Mouse (Mus musculus) heart, embryonic 14.5 days (tissue): ENCODE results near the gene Stat6. TPM values are rescaled to one million over a fixed set of nuclear protein-coding genes. Genes with fewer than 3 reads are reported as not detected.

Experiments
- ATAC-seq: fragments of 200-750 bp; cut with Nextera tagmentation; 2 replicates; pipeline ENCODE4 v1.8.0; 2017; ENCODE audit warnings: low read depth, moderate TSS enrichment; ENCODE audit not compliant: insufficient number of reproducible peaks, insufficient read depth, low FRiP score
- H3K27ac ChIP-seq, 2 experiments: fragments of 200-500 bp in 1 of 2; fragments of 300-500 bp in 1 of 2; sonication (generic) in 1 of 2; replicated peaks in 1 of 2; 2 replicates each; pipeline ENCODE4 v1.5.1; 2012 to 2014; ENCODE audit warnings: low read depth in 2 of 2, low read length in 2 of 2, control low read depth in 1 of 2, mild to moderate bottlenecking in 1 of 2, mixed read lengths in 1 of 2; ENCODE audit not compliant: control insufficient read depth in 1 of 2, insufficient read depth in 1 of 2
- H3K27me3 ChIP-seq: fragments of 300-500 bp; sonication (generic); 2 replicates; pipeline ENCODE4 v1.6.1; 2014; ENCODE audit warnings: mild to moderate bottlenecking, low read length, control low read depth; ENCODE audit not compliant: control insufficient read depth, insufficient read depth
- H3K36me3 ChIP-seq: fragments of 300-500 bp; sonication (generic); 2 replicates; pipeline ENCODE4 v1.6.1; 2014; ENCODE audit warnings: mild to moderate bottlenecking, control low read depth, low read length, mixed read lengths; ENCODE audit not compliant: control insufficient read depth, insufficient read depth
- H3K4me1 ChIP-seq, 2 experiments: fragments of 200-500 bp in 1 of 2; fragments of 300-500 bp in 1 of 2; sonication (generic) in 1 of 2; 2 replicates each; pipeline ENCODE4 v1.6.1; 2012 to 2014; ENCODE audit warnings: low read length in 2 of 2, control low read depth in 1 of 2, mixed read lengths in 1 of 2; ENCODE audit not compliant: control insufficient read depth in 2 of 2, insufficient read depth in 2 of 2
- H3K4me2 ChIP-seq: fragments of 300-500 bp; sonication (generic); 2 replicates; pipeline ENCODE4 v1.6.1; 2014; ENCODE audit warnings: mild to moderate bottlenecking, low read length
- H3K4me3 ChIP-seq, 2 experiments: fragments of 200-500 bp in 1 of 2; fragments of 300-500 bp in 1 of 2; sonication (generic) in 1 of 2; 2 replicates each; pipeline ENCODE4 v1.5.1; 2012 to 2014; ENCODE audit warnings: low read length in 2 of 2, mild to moderate bottlenecking in 2 of 2, control low read depth in 1 of 2, low read depth in 1 of 2, moderate library complexity in 1 of 2; ENCODE audit not compliant: control insufficient read depth in 1 of 2, insufficient read depth in 1 of 2
- H3K9ac ChIP-seq: fragments of 300-500 bp; sonication (generic); 2 replicates; pipeline ENCODE4 v1.6.1; 2014; ENCODE audit warnings: mild to moderate bottlenecking, low read length
- H3K9me3 ChIP-seq: fragments of 300-500 bp; sonication (generic); 2 replicates; pipeline ENCODE4 v1.6.1; 2016; ENCODE audit warnings: low read length, control low read depth; ENCODE audit not compliant: control insufficient read depth
- WGBS: fragments of 180-500 bp; shearing (Covaris S2); extraction: QIAGEN DNeasy Blood & Tissue Kit; methylation state at CpG from one replicate; pipeline ENCODE4 v1.1.7; 2014; 5-methylcytosine and 5-hydroxymethylcytosine counted together
- polyA plus RNA-seq: library from polyadenylated mRNA; unstranded; fragments of >200 nt; fragmentation: Nextera tagmentation; extraction: Ambion mirVana; gene quantifications from 2 replicates; pipeline ENCODE4 v1.2.1, GENCODE M21; 2014

Stat6 gene
- polyA plus RNA-seq, 1 experiment from 2014 or later: 25.2 TPM

DNA sequence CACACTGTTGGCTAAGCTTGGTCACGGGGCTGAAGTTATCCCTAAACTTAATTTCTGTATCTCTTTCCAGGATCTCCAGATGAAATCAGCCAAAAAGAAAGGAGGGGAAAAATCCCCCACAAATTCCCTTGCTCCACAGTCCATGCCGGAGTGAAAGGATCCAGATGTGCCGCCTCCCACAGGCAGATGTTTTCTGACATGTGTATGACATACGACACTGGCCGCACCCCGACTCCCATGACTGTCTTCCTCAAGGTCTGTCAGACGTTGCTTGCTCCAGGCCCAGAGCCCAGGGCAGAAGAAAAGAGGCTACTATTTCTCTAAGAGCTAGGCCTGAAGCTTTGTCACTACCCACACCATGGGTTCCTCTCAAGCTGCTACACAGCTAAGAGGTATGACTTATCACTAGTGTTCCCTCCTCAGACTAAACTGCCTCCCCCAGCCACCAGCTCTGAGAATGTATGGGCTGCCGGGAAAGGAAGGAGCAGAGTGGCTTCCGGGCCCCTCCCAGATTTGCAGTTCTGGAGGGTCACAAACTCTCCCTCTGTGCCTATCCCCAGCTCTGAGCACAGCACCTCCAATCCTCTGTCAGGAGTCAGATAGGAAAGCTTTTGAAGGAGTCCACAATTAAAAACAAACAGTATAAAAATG, 33.2 kb upstream of the Stat6 start:
- Histone ChIP-seq H3K27me3 (no peaks in the 10 kb centered on the region), H3K9ac (no peak overlapping the region), H3K36me3 (peaks cover 56% of the 10 kb centered on the region), H3K9me3 (no peaks in the 10 kb centered on the region), H3K4me1 (peaks cover 8 to 13% of the 10 kb centered on the region in 2 experiments), H3K4me3 (no peak overlapping the region), H3K27ac (no peak overlapping the region), H3K4me2 (no peak overlapping the region)
- ATAC-seq: no peak
- WGBS: 75% methylated on average over 9 of the region's 9 CpGs

DNA sequence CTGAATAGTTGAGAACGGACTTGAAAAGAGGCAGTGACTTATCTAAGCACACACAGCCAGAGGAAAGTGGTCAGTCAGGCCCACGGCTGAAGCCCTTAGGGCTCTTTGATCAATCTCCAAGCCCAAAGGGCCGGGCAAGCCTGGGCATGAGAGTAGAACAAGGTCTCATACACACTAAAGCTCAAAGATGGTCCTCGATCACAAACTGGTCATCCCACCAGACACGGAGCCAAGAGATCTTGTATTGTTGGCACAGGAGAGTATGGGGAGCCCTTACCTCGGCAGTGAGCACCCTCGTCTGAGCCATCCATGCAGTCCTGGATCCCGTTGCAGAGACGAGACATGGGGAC, 32.7 kb upstream of the Stat6 start:
- WGBS: 83% methylated on average over 9 of the region's 9 CpGs
- Histone ChIP-seq H3K36me3 (peaks cover 54% of the 10 kb centered on the region), H3K4me1 (peaks cover 5 to 13% of the 10 kb centered on the region in 2 experiments)

DNA sequence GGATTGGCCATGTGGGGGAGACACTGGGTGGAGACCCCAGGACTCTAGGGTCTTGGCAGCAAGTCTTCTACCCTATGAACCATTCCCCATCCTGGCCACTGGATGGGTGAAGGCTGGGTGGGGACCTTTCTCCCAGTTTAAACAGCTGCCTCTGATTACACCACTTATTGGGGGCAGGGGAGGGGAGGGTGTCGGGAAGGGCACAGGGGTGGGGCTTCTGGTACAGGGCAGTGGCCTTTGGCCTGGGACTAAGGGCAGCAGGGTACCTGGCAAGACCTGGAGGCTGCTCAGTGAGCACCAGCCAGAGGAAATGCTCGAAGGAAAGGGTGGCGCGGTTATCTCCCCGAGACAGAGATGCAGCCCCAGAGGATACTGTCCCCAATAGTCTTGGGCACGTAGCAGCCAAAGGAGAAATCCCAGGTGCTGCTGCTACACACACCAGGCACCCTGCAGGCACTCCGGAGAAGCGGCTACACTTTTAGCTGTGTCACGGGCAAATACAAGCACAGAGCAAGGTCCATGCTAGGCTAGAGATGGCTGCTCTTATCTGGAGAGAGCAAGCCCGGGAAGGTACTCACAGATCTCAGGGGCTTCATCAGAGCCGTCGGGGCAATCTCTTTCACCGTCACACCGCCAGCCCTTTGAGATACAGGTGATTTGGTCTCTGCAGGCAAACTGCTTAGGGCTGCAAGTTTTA, 30.6 kb upstream of the Stat6 start:
- Histone ChIP-seq H3K4me3 (no peak overlapping the region), H3K9me3 (no peaks in the 10 kb centered on the region), H3K27me3 (no peaks in the 10 kb centered on the region), H3K9ac (no peak overlapping the region), H3K27ac (no peak overlapping the region), H3K4me1 (peaks cover 20 to 27% of the 10 kb centered on the region in 2 experiments), H3K4me2 (no peak overlapping the region), H3K36me3 (peaks cover 41% of the 10 kb centered on the region; the same call in 1 of the 2 replicates)
- 74% methylated on average over 14 of the region's 14 CpGs for WGBS
- ATAC-seq: no peak

More for the DNA sequence above, 32.7 kb upstream of the Stat6 start:
- ATAC-seq: no peak
- no peaks in the 10 kb centered on the region for H3K27me3 ChIP-seq
- H3K27ac ChIP-seq: no peak overlapping the region
- no peak overlapping the region for H3K4me2 ChIP-seq
- no peak overlapping the region for H3K4me3 ChIP-seq
- H3K9ac ChIP-seq: no peak overlapping the region
- H3K9me3 ChIP-seq: no peaks in the 10 kb centered on the region

DNA sequence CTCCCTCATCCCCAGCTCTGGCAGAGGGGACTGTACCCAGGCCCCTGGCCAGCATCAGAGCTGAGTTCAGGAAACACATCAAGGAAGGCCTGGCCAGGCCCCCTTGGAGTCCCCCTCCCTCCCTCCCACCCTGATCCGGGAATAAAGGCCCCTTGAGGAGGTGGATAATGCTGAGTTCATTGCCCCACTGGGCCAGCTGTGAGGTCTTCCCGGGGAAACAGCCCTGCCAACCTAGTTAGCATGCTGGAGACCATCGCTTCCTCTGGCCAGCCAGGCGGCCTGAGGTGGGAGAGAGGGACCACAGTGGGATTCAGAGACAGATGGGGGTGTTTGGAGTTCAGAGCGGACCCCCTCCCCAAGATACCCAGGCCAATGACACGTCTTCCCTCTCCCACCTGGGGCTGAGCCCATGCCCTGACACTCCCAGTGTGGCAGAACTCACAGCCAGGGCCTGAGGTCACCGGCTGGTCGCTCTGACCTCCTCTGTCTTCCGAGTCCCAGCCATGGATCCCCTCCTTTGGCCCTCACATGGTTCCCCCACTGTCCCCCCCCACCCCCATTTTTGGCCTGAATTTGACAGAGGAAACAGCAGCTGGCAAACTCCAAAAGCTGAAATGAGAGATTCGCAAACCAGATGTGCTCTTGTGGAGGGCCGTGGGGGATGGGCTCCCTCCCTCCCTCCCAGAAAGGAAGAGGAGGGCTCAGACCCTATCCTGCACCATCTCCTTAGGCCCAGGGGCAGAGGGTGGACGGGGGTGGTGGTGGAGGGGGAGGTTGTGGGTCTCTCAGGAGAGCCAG, 28.4 kb upstream of the Stat6 start:
- Histone ChIP-seq H3K27ac (peak overlapping the region; percentile 13 to 70), H3K9ac (no peak overlapping the region), H3K4me2 (peak overlapping the region; percentile 14; the same call in 1 of the 2 replicates), H3K27me3 (0 out of 2 replicates have a peak, but pooled peaks cover 2% of the 10 kb centered on the region), H3K4me1 (peaks cover 32 to 45% of the 10 kb centered on the region in 2 experiments), H3K9me3 (no peaks in the 10 kb centered on the region), H3K36me3 (peaks cover 29% of the 10 kb centered on the region; the same call in 1 of the 2 replicates), H3K4me3 (no peak overlapping the region)
- 35% methylated on average over 12 of the region's 12 CpGs for WGBS
- ATAC-seq: peak; percentile 29; the same call in 1 of the 2 replicates

DNA sequence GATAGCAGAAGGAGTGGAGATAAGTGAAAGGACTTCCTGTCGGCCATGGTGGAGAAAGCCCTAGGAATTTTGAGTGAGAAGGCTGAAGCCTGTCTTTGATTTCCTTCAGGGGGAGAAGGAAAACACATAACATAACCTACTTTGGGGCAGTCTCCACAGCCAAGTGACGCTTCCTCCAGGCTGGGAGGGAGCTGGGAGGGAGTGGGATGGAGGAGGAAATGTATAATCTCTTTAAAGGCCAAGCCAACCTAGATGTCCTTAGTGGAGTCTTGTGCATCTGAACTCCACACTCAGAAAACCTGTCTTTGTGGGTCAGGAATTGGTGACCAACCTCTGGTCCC, 27.8 kb upstream of the Stat6 start:
- H3K27me3 ChIP-seq: peaks cover 2% of the 10 kb centered on the region; the same call in 1 of the 2 replicates
- peaks cover 32 to 46% of the 10 kb centered on the region in 2 experiments for H3K4me1 ChIP-seq
- H3K4me2 ChIP-seq: peak overlapping the region; percentile 14; the same call in 1 of the 2 replicates
- no peaks in the 10 kb centered on the region for H3K9me3 ChIP-seq
- no peak overlapping the region for H3K4me3 ChIP-seq
- H3K36me3 ChIP-seq: peaks cover 25% of the 10 kb centered on the region; the same call in 1 of the 2 replicates
- H3K27ac ChIP-seq: peak overlapping the region; percentile 36 to 70
- ATAC-seq: 0 out of 2 replicates have a peak, but pooled peaks have one; percentile 9
- no peak overlapping the region for H3K9ac ChIP-seq
- 29% methylated on average over 2 of the region's 2 CpGs for WGBS

DNA sequence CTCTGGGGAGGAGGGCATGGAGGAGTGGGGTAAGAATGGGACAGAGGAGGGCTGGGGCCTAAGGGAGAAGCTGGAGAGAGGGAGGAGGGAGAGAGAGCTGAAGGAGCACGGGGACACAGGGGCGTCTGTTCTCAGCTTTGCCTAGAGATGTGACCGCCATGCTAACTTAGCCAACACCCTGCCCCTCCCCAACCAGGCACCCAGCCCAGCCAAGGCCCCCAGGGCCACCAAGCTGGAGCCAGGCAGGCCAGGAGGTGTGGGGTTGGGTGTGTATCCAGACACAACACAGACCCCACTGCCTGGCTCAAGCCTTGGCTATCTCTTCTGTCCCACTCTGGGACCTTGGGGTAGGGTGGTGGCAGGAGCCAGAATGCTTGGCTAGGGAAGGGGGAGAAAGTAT, 27.2 kb upstream of the Stat6 start:
- H3K4me3 ChIP-seq: no peak overlapping the region
- peak overlapping the region; percentile 36 to 70 for H3K27ac ChIP-seq
- H3K36me3 ChIP-seq: peaks cover 19% of the 10 kb centered on the region; the same call in 1 of the 2 replicates
- peaks cover 32 to 52% of the 10 kb centered on the region in 2 experiments for H3K4me1 ChIP-seq
- 60% methylated on average over 3 of the region's 3 CpGs for WGBS
- no peak overlapping the region for H3K9ac ChIP-seq
- no peak for ATAC-seq
- 0 out of 2 replicates have a peak overlapping the region, but pooled peaks have one; percentile 14 for H3K4me2 ChIP-seq
- H3K9me3 ChIP-seq: no peaks in the 10 kb centered on the region
- H3K27me3 ChIP-seq: peaks cover 2% of the 10 kb centered on the region; the same call in 1 of the 2 replicates

DNA sequence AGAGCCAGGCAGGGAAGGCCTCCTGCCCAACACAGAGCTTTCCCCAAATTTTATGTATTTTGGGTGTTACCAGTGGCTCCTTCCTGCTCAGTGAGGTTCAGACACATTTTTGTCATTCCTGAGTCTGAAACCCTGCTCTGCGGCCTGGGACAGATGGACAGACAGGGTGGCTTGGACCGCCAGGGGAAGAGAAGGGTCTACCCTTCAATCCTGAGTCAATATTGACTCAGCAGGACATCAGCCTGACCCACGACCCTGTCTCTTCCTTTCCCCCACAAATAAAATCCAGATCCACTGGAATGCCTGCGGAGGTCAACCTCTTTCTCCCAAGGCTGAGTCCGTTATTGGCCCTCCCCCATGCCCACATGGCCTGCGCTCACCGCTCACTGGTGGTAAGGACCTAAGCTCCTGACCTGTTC, 26.5 kb upstream of the Stat6 start:
- Histone ChIP-seq H3K9ac (no peak overlapping the region), H3K27ac (peak overlapping the region; percentile 36 to 70; a peak in 3 of 4 replicates), H3K4me2 (no peak overlapping the region), H3K27me3 (peaks cover 2% of the 10 kb centered on the region; the same call in 1 of the 2 replicates), H3K36me3 (peaks cover 15% of the 10 kb centered on the region; the same call in 1 of the 2 replicates), H3K4me1 (peaks cover 32 to 52% of the 10 kb centered on the region in 2 experiments), H3K4me3 (no peak overlapping the region), H3K9me3 (no peaks in the 10 kb centered on the region)
- 34% methylated on average over 7 of the region's 7 CpGs for WGBS
- ATAC-seq: no peak
